Mouse (Mus musculus) stomach, embryonic 14.5 days (tissue): Measurements from ENCODE around the gene Scimp. TPM values are rescaled to one million over a fixed set of nuclear protein-coding genes. Genes with fewer than 3 reads are reported as not detected.
"Not testable (repeated sequence)": the region's sequence is repeated elsewhere in the genome, so short reads cannot be mapped to it uniquely, and the experiment has no call there.

Experiments
- ATAC-seq: fragments of 200-750 bp; cut with Nextera tagmentation; 2 replicates; pipeline ENCODE4 v1.8.0; 2017; ENCODE audit warnings: low read depth, moderate TSS enrichment; ENCODE audit not compliant: insufficient number of reproducible peaks, insufficient read depth, low FRiP score
- H3K27ac ChIP-seq: fragments of 300-500 bp; sonication (generic); 2 replicates; pipeline ENCODE4 v1.5.1; 2014; ENCODE audit warnings: mild to moderate bottlenecking, low read length, moderate library complexity, mixed read lengths
- H3K27me3 ChIP-seq: fragments of 300-500 bp; sonication (generic); 2 replicates; pipeline ENCODE4 v1.6.1; 2014; ENCODE audit warnings: low read length, control low read depth, mixed read lengths; ENCODE audit not compliant: control insufficient read depth, insufficient read depth
- H3K36me3 ChIP-seq: fragments of 300-500 bp; sonication (generic); 2 replicates; pipeline ENCODE4 v1.6.1; 2014; ENCODE audit warnings: mild to moderate bottlenecking, control low read depth, low read length, moderate library complexity, mixed read lengths; ENCODE audit not compliant: control insufficient read depth, insufficient read depth
- H3K4me1 ChIP-seq: fragments of 300-500 bp; sonication (generic); 2 replicates; pipeline ENCODE4 v1.6.1; 2014; ENCODE audit warnings: low read length, control low read depth, mixed read lengths; ENCODE audit not compliant: control insufficient read depth, insufficient read depth
- H3K4me2 ChIP-seq: fragments of 300-500 bp; sonication (generic); replicated peaks from 2 replicates; pipeline ENCODE4 v1.6.1; 2014; ENCODE audit warnings: low read depth, low read length, control low read depth
- H3K4me3 ChIP-seq: fragments of 300-500 bp; sonication (generic); 2 replicates; pipeline ENCODE4 v1.5.1; 2014; ENCODE audit warnings: low read depth, low read length, control low read depth
- H3K9ac ChIP-seq: fragments of 300-500 bp; sonication (generic); replicated peaks from 2 replicates; pipeline ENCODE4 v1.6.1; 2014; ENCODE audit warnings: low read depth, mild to moderate bottlenecking, control low read depth, low read length, moderate library complexity, mixed read lengths
- H3K9me3 ChIP-seq: fragments of 300-500 bp; sonication (generic); 2 replicates; pipeline ENCODE4 v1.6.1; 2016; ENCODE audit warnings: low read depth, low read length, control low read depth; ENCODE audit not compliant: control insufficient read depth
- WGBS: fragments of 180-500 bp; shearing (Covaris S2); extraction: QIAGEN DNeasy Blood & Tissue Kit; methylation state at CpG from one replicate; pipeline ENCODE4 v1.1.7; 2014; 5-methylcytosine and 5-hydroxymethylcytosine counted together
- polyA plus RNA-seq: library from polyadenylated mRNA; unstranded; fragments of >200 nt; fragmentation: Nextera tagmentation; extraction: Ambion mirVana; gene quantifications from 2 replicates; pipeline ENCODE4 v1.2.1, GENCODE M21; 2014

Gene Scimp
- polyA plus RNA-seq, 1 experiment from 2014 or later: 0.87 TPM

DNA sequence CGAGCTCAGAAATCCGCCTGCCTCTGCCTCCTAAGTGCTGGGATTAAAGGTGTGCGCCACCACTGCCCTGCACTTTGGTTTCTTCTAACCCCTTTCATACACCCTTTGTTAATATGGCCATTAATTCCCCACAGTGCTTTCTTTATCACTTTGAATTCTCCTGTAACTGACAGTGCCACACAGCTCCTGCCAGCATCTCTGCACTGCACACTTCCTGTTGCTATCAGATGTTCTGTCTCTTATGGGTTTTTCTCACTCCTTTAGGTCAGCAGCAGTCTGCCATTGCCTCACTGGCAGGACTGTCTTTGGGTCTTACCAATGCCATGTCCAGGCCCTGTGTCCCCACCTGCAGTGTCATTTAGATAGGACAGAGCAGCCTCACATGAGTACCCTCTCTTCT lies 41.6 kb downstream of the Scimp start:
- no peak overlapping the region for H3K4me2 ChIP-seq
- 86% methylated on average over 3 of the region's 3 CpGs for WGBS

DNA sequence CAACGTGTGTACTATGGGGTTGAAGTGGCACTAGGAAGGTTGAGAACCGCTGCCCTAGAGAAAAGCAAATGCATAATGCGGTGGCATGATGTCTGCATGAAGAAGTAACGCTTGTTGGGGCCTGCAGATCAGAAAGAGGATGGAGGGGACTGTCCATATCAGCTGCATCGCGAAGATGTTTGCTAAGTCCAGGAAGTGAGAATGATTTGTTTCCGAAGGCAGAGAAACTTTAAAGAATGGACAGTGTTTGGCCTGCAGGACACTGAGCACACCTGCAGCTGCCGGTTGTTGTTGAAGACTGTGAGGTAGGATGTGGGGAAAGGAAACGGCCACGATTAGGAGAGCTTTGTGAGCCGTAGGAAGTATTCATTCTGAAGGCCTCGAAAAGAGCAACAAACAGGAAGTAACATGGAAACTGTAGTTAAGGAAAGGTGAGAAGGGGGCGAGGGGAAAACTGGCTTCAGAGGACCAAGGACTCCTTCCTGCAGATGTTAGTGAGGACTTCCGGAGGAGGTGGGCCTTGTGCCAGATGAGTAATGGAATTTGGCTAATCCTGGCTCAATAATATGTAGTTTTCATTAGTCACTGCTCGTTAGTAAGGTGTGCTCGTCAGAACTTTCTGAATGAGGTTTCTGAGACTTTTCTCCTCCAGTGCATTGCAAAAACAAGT lies 46.5 kb downstream of the Scimp start:
- no peak for ATAC-seq
- peak overlapping the region; percentile 80; the same call in 1 of the 2 replicates for H3K27ac ChIP-seq
- H3K4me1 ChIP-seq: 0 out of 2 replicates have a peak, but pooled peaks cover 4% of the 10 kb centered on the region
- no peak overlapping the region for H3K4me3 ChIP-seq
- H3K4me2 ChIP-seq: no peak overlapping the region
- H3K9ac ChIP-seq: 0 out of 2 replicates have a peak overlapping the region, but pooled peaks have one; percentile 22
- H3K27me3 ChIP-seq: no peaks in the 10 kb centered on the region
- H3K36me3 ChIP-seq: no peaks in the 10 kb centered on the region
- WGBS: 75% methylated on average over 16 of the region's 16 CpGs
- H3K9me3 ChIP-seq: no peaks in the 10 kb centered on the region

More for the DNA sequence above, 41.6 kb downstream of the Scimp start:
- H3K4me3 ChIP-seq: no peak overlapping the region
- no peaks in the 10 kb centered on the region for H3K27me3 ChIP-seq
- no peaks in the 10 kb centered on the region for H3K9me3 ChIP-seq
- peaks cover 9% of the 10 kb centered on the region for H3K36me3 ChIP-seq
- no peak for ATAC-seq
- no peak overlapping the region for H3K27ac ChIP-seq
- no peak overlapping the region for H3K9ac ChIP-seq
- H3K4me1 ChIP-seq: no peaks in the 10 kb centered on the region

DNA sequence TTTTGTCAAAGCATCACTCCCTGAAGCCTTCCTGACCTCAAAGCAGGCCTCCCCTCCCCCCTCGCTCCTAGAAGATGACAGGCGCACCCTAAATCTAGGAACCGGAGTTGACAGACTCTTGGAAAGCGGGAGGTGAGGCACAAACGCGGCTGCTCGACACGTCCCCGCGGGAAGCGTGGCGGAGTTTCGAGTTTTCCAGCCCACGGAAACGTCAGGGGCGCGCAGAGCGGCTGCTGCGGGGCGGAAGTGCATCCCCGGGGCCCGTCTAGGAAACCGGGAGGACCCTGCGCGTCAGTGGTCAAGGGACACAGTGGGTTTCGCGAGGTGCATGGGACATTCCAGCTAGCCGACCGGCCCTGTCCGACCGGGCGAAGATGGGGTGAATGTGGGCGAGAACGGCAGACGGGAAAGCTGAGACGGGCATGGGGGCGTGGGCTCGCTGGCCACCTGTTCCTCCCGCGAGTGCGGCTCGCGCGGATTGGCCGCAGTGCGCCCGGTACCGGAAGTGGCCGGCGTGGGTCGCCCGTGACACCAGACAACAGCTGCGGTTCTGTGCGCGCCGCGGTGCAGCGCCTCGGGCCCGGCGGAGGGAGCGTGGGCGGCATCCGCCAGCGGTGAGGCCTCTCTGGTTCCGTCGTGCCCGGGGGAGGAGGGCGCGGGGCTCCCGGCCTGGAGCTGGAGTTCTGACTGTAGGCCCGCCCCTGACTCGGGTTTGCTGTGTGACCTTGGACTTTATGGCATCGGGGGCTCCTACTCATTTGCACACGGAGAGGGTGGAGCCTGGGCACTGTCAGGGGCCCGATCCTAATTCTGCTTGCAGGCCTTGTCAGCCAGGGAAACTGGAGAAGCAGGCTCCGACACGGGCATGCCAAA lies 48.2 kb downstream of the Scimp start, which contains the start of gene Zfp3:
TSS of gene Zfp3 (plus strand) at position 274 of the 873 bp plus-strand sequence.
- Histone ChIP-seq H3K9me3 (no peaks in the 10 kb centered on the region), H3K4me2 (peak within 1 kb of the TSS; percentile 77), H3K4me1 (0 out of 2 replicates have a peak, but pooled peaks cover 4% of the 10 kb centered on the region), H3K36me3 (no peaks in the 10 kb centered on the region), H3K9ac (peak within 1 kb of the TSS; percentile 80), H3K27ac (peak within 1 kb of the TSS; percentile 80), H3K4me3 (peak within 1 kb of the TSS; percentile 69), H3K27me3 (no peaks in the 10 kb centered on the region)
- ATAC-seq: peak; percentile 85
- WGBS: under 1% methylated on average over 78 of the region's 78 CpGs

- ATAC-seq: no peak; the same call in 1 of the 2 replicates
Measured at GRCm38 (mm10) chr11:70763582-70763935, 48.8 kb downstream of the Scimp start.

DNA sequence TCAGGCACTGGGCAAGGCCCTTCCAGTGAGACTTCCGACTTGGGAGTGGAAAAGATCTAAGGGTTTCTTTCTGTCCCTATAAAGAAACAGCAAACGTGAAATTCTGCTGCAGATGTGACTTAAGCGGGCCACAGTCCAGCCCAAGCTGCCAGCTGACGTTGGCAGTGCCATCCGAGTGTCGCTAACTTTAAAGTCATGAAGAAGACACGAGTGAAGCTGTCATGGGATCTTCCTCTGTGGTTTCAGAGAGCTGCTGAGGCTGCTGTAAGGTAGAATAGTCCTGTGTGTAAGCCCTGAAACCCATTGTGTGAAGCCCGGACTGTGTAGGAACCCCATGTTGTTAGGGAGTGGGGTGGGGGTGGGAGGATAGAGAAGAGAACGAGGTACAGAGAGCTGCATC lies 49.7 kb downstream of the Scimp start:
- Histone ChIP-seq H3K27ac (no peak overlapping the region), H3K4me2 (no peak overlapping the region), H3K9me3 (no peaks in the 10 kb centered on the region), H3K4me1 (0 out of 2 replicates have a peak, but pooled peaks cover 4% of the 10 kb centered on the region), H3K36me3 (no peaks in the 10 kb centered on the region), H3K4me3 (no peak overlapping the region), H3K9ac (no peak overlapping the region), H3K27me3 (no peaks in the 10 kb centered on the region)
- no peak for ATAC-seq
- 87% methylated on average over 9 of the region's 9 CpGs for WGBS

More at GRCm38 (mm10) chr11:70763582-70763935, 48.8 kb downstream of the Scimp start:
- no peaks in the 10 kb centered on the region for H3K36me3 ChIP-seq
- H3K4me3 ChIP-seq: peak overlapping the region; percentile 69
- no peaks in the 10 kb centered on the region for H3K27me3 ChIP-seq
- no peak overlapping the region for H3K27ac ChIP-seq
- no peak overlapping the region for H3K9ac ChIP-seq
- H3K4me2 ChIP-seq: peak overlapping the region; percentile 77
- no peaks in the 10 kb centered on the region for H3K9me3 ChIP-seq
- H3K4me1 ChIP-seq: 0 out of 2 replicates have a peak, but pooled peaks cover 4% of the 10 kb centered on the region
- WGBS: 32% methylated on average over 3 of the region's 3 CpGs

DNA sequence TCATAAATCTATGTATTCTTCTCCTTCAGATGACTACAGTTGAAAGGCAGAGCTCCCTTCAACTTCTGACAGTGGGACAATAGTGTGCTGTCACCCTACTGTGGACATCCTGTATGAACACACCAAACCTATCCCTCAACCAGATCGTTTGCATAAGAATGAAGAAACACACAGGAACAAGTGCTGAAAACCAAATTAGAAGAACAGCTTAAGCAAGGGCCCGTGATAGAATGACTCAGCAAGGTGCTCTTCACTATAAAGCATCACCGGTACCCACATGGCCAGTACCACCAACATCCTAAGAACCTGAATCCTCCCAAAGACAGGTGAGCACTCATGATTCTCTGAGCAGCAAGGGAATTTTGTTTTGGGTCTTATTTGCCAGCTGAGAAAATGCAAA lies 51.9 kb downstream of the Scimp start:
- H3K4me2 ChIP-seq, H3K9ac ChIP-seq, H3K4me3 ChIP-seq, H3K36me3 ChIP-seq, H3K27me3 ChIP-seq, H3K9me3 ChIP-seq, H3K27ac ChIP-seq, H3K4me1 ChIP-seq, ATAC-seq: not testable (repeated sequence)
- WGBS: 71% methylated on average over 3 of the region's 3 CpGs

- H3K27ac ChIP-seq: no peak overlapping the region
- H3K36me3 ChIP-seq: no peaks in the 10 kb centered on the region
- no peak overlapping the region for H3K4me3 ChIP-seq
- no peaks in the 10 kb centered on the region for H3K27me3 ChIP-seq
- ATAC-seq: no peak
- no peaks in the 10 kb centered on the region for H3K9me3 ChIP-seq
- H3K4me2 ChIP-seq: no peak overlapping the region
- no peak overlapping the region for H3K9ac ChIP-seq
- H3K4me1 ChIP-seq: no peaks in the 10 kb centered on the region
- 8% methylated on average over 7 of the region's 7 CpGs for WGBS
Measured at GRCm38 (mm10) chr11:70755645-70756044, 56.7 kb downstream of the Scimp start.

GRCm38 (mm10) chr11:70754958-70755357 lies 57.4 kb downstream of the Scimp start:
- no peaks in the 10 kb centered on the region for H3K27me3 ChIP-seq
- WGBS: 59% methylated on average over 7 of the region's 7 CpGs
- no peak overlapping the region for H3K4me3 ChIP-seq
- ATAC-seq: no peak
- H3K4me1 ChIP-seq: no peaks in the 10 kb centered on the region
- no peak overlapping the region for H3K4me2 ChIP-seq
- no peaks in the 10 kb centered on the region for H3K9me3 ChIP-seq
- no peaks in the 10 kb centered on the region for H3K36me3 ChIP-seq
- H3K27ac ChIP-seq: no peak overlapping the region
- no peak overlapping the region for H3K9ac ChIP-seq
